Mouse (Mus musculus): Measurements from ENCODE around the gene Scgb1b15. TPM values are rescaled to one million over a fixed set of nuclear protein-coding genes. Genes with fewer than 3 reads are reported as not detected.
"Not testable (repeated sequence)": the region's sequence is repeated elsewhere in the genome, so short reads cannot be mapped to it uniquely, and the experiment has no call there.

Gene Scgb1b15
- not detected in 2 replicates for polyA plus RNA-seq (2015; fragmentation: Nextera tagmentation; extraction: Ambion mirVana)

DNA sequence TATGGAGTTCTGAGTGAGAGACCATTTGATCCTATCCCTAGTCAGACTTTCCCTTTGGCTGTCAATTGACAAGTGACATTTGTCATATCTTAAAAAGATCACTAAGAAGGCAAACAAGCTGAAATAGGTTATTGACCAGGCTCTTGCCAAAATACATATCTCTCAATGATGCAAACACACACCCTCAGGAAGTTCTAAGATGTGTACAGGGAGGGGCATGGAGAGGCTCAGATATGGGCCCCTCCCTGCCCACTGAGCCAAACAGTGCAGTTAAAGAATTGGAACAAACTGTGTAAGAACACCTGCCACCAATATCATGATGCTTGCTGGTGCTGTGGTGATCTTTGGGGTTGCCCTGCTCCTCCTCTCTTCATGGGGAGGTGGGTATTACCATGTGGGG, at the start of gene Scgb1b15:
Scgb1b15 (plus strand) TSS at position 301 of the 400 bp plus-strand sequence.
- H3K36me3 ChIP-seq (ENCODE audit: poor library complexity, severe bottlenecking); H3K27ac ChIP-seq; H3K9ac ChIP-seq; H3K9me3 ChIP-seq (replicated peaks); H3K27me3 ChIP-seq; H3K4me1 ChIP-seq; H3K4me2 ChIP-seq; H3K4me3 ChIP-seq; ATAC-seq: not testable (repeated sequence)

DNA sequence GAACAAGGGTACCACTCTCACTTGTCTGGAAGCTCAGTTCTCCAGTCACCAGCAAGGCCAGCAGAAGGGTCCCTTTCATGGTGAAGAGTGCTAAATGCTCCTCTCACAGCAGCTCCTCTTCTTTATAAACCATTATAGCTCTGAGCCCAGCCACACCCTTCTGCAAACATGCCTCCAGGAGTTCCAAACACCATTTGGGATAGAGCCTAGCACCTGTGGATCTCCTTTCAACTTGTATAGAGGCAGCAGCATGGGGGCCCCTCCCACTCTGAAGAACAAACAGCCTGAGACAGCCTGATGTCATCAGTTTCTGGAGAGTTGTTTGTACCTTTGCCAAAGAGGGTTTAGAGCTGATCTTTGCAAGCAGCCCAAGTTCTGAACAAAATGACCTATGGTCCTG, 6.8 kb upstream of the Scgb1b15 start, which contains the start of gene Scgb2b15:
Scgb2b15 (minus strand) TSS at position 101 of the 400 bp plus-strand sequence.
- H3K4me3 ChIP-seq; H3K27me3 ChIP-seq; H3K36me3 ChIP-seq (ENCODE audit: poor library complexity, severe bottlenecking); H3K4me1 ChIP-seq; H3K4me2 ChIP-seq; ATAC-seq; H3K27ac ChIP-seq; H3K9me3 ChIP-seq (replicated peaks); H3K9ac ChIP-seq: not testable (repeated sequence)

Other genes with a start within 250 kb of the Scgb1b15 start
- gene Scgb2b15, start 6.9 kb upstream of the Scgb1b15 start, polyA plus RNA-seq (2015; fragmentation: Nextera tagmentation; extraction: Ambion mirVana): not detected in 2 replicates
- not detected in 2 replicates for gene Scgb2b17, start 220.0 kb downstream of the Scgb1b15 start, polyA plus RNA-seq (2015; fragmentation: Nextera tagmentation; extraction: Ambion mirVana)
- gene Scgb1b17, start 226.9 kb downstream of the Scgb1b15 start, polyA plus RNA-seq (2015; fragmentation: Nextera tagmentation; extraction: Ambion mirVana): not detected in 2 replicates

Measured in forebrain, embryonic 13.5 days (tissue).